Mouse (Mus musculus): Measurements from ENCODE around the gene Nrm. TPM values are rescaled to one million over a fixed set of nuclear protein-coding genes. Genes with fewer than 3 reads are reported as not detected.
"Not testable (repeated sequence)": the region's sequence is repeated elsewhere in the genome, so short reads cannot be mapped to it uniquely, and the experiment has no call there.

Nrm gene
- polyA plus RNA-seq, 2 experiments from 2014 or later, result 35.5 to 43.5 TPM

GRCm38 (mm10) chr17:35835424-35836140 lies 25.5 kb upstream of the Nrm start:
- ATAC-seq, result no peak

- ATAC-seq, result peak; percentile 9
Observed at GRCm38 (mm10) chr17:35836178-35836965, 24.7 kb upstream of the Nrm start.

GRCm38 (mm10) chr17:35836991-35837422 lies 24.1 kb upstream of the Nrm start:
- ATAC-seq, result no peak

- no peak for ATAC-seq
Observed at GRCm38 (mm10) chr17:35837487-35837886, 23.6 kb upstream of the Nrm start.

- peak; percentile 44 for ATAC-seq
Observed at GRCm38 (mm10) chr17:35838122-35838544, 23.0 kb upstream of the Nrm start, which contains the start of gene Tubb5. Tubb5 (minus strand) TSS chr17:35838306.

- ATAC-seq, result no peak
Observed at GRCm38 (mm10) chr17:35838570-35838969, 22.5 kb upstream of the Nrm start.

GRCm38 (mm10) chr17:35839002-35839401 lies 22.1 kb upstream of the Nrm start:
- not testable (repeated sequence) for ATAC-seq

- no peak for ATAC-seq
Observed at GRCm38 (mm10) chr17:35840561-35840960, 20.6 kb upstream of the Nrm start.

GRCm38 (mm10) chr17:35841076-35841950 lies 19.8 kb upstream of the Nrm start, which contains the start of gene Mdc1:
Mdc1 (plus strand) TSS chr17:35841515.
- peak; percentile 83 for ATAC-seq

GRCm38 (mm10) chr17:35842006-35842405 lies 19.1 kb upstream of the Nrm start:
- no peak for ATAC-seq

- no peak for ATAC-seq
Observed at GRCm38 (mm10) chr17:35843514-35843913, 17.6 kb upstream of the Nrm start.

- ATAC-seq, result no peak
Observed at GRCm38 (mm10) chr17:35848112-35848511, 13.0 kb upstream of the Nrm start.

GRCm38 (mm10) chr17:35850974-35851373 lies 10.1 kb upstream of the Nrm start:
- no peak for ATAC-seq

- ATAC-seq, result no peak
Observed at GRCm38 (mm10) chr17:35859371-35859770, 1.7 kb upstream of the Nrm start.

- no peak for ATAC-seq
Observed at GRCm38 (mm10) chr17:35859835-35860234, 1.3 kb upstream of the Nrm start.

- ATAC-seq, result no peak
Observed at GRCm38 (mm10) chr17:35860831-35861197, 304 bp upstream of the Nrm start.

- no peak for ATAC-seq
Observed at GRCm38 (mm10) chr17:35864832-35865353, 3.8 kb downstream of the Nrm start.

- ATAC-seq, result no peak
Observed at GRCm38 (mm10) chr17:35865481-35866280, 4.6 kb downstream of the Nrm start, which contains the start of gene Ppp1r18. Ppp1r18 (plus strand) TSS chr17:35865593.

GRCm38 (mm10) chr17:35866281-35866831 lies 5.2 kb downstream of the Nrm start:
- no peak for ATAC-seq

- no peak for ATAC-seq
Observed at GRCm38 (mm10) chr17:35866911-35867890, 6.1 kb downstream of the Nrm start.
